Mouse (Mus musculus) limb, embryonic 13.5 days (tissue): ENCODE data around the gene Rptor. TPM values are rescaled to one million over a fixed set of nuclear protein-coding genes. Genes with fewer than 3 reads are reported as not detected.

Experiments
- ATAC-seq: fragments of 200-750 bp; cut with Nextera tagmentation; 2 replicates; pipeline ENCODE4 v1.8.0; 2017; ENCODE audit warnings: low read depth, moderate number of reproducible peaks, moderate TSS enrichment; ENCODE audit not compliant: low FRiP score
- H3K27ac ChIP-seq: fragments of 300-500 bp; sonication (generic); 2 replicates; pipeline ENCODE4 v1.5.1; 2015; ENCODE audit warnings: inconsistent platforms, mild to moderate bottlenecking, moderate library complexity
- H3K27me3 ChIP-seq: fragments of 300-500 bp; sonication (generic); 2 replicates; pipeline ENCODE4 v1.6.1; 2015; ENCODE audit warnings: mild to moderate bottlenecking, inconsistent platforms
- H3K36me3 ChIP-seq: fragments of 300-500 bp; sonication (generic); 2 replicates; pipeline ENCODE4 v1.6.1; 2015; ENCODE audit warnings: inconsistent platforms, mild to moderate bottlenecking, moderate library complexity
- H3K4me1 ChIP-seq: fragments of 300-500 bp; sonication (generic); 2 replicates; pipeline ENCODE4 v1.6.1; 2015; ENCODE audit warnings: inconsistent platforms
- H3K4me2 ChIP-seq: fragments of 300-500 bp; sonication (generic); replicated peaks from 2 replicates; pipeline ENCODE4 v1.6.1; 2015; ENCODE audit warnings: inconsistent platforms, mild to moderate bottlenecking, moderate library complexity
- H3K4me3 ChIP-seq: fragments of 300-500 bp; sonication (generic); 2 replicates; pipeline ENCODE4 v1.5.1; 2015; ENCODE audit warnings: moderate library complexity, mild to moderate bottlenecking, inconsistent platforms
- H3K9ac ChIP-seq: fragments of 300-500 bp; sonication (generic); 2 replicates; pipeline ENCODE4 v1.6.1; 2015; ENCODE audit warnings: mild to moderate bottlenecking, inconsistent platforms
- H3K9me3 ChIP-seq: fragments of 300-500 bp; sonication (generic); 2 replicates; pipeline ENCODE4 v1.6.1; 2016; ENCODE audit warnings: inconsistent platforms
- WGBS: fragments of 180-500 bp; shearing (Covaris S2); methylation state at CpG from one replicate; pipeline ENCODE4 v1.1.7; 2015; 5-methylcytosine and 5-hydroxymethylcytosine counted together
- polyA plus RNA-seq: library from polyadenylated mRNA; unstranded; fragments of >200 nt; fragmentation: Nextera tagmentation; extraction: Ambion mirVana; gene quantifications from 2 replicates; pipeline ENCODE4 v1.2.1, GENCODE M21; 2015

Gene Rptor
- polyA plus RNA-seq, 1 experiment from 2014 or later, result 11.2 TPM

DNA sequence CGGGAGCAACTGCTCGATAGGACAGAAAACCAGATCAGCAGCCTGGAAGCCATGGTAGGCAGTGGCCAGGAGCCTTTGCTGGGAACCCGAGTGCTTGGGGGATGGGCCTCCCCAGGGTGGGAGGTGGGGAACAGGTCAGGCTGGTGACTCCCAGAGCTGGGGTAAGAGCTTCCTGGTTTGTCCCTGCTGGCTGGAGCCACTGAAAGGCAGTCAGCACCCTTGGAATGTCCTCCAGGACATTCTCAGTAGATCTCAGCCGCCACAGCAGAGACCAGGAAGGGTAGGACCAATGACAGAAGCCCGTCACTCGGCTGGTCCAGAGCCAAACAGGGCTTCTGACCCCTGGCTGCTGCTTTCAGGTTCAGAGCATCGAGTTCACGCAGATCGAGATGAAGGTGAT is 313.0 kb downstream of the Rptor start:
- Histone ChIP-seq H3K36me3 (peaks cover 52% of the 10 kb centered on the region), H3K9ac (0 out of 2 replicates have a peak overlapping the region, but pooled peaks have one; percentile 90), H3K4me3 (peak overlapping the region; percentile 70; the same call in 1 of the 2 replicates), H3K4me2 (peak overlapping the region; percentile 99; the same call in 1 of the 2 replicates), H3K9me3 (no peaks in the 10 kb centered on the region), H3K27ac (no peak overlapping the region), H3K4me1 (peaks cover 32% of the 10 kb centered on the region), H3K27me3 (no peaks in the 10 kb centered on the region)
- ATAC-seq, result no peak
- 82% methylated on average over 9 of the region's 9 CpGs for WGBS

DNA sequence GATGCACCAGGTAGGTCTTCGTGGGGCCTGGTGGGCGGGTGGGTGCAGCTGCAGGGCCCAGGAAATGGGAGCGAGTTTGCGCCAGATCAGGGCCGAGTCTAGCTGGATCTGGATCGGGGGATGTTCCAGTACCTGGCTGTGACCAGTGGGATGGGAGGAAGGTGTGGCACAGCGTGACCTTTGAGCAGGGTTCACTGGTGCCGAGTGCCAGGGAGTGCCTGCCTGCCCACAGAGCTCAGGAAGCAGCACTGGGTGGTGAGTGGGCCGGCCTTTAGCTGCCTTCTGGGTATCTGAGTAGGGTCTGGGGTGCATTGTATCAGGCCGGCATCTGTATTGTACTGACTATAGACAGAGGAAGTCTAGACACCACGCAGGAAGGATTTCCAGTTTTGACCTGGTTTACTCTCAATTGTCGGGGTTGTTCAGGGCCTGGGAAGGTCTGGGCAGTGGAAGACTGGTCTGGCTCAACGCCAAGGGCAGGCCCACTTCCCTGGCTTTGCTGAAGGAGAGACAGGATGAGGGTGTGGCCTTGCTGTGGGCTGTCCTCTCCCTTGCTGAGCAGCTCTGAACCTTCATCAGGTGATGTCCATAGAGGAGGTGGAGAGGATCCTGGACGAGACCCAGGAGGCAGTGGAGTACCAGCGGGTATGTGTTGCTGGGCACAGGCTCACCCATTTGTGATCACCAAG is 313.5 kb downstream of the Rptor start:
- Histone ChIP-seq H3K4me3 (no peak overlapping the region), H3K4me1 (peaks cover 32% of the 10 kb centered on the region), H3K9ac (0 out of 2 replicates have a peak overlapping the region, but pooled peaks have one; percentile 90), H3K4me2 (peak overlapping the region; percentile 99; the same call in 1 of the 2 replicates), H3K36me3 (peaks cover 55% of the 10 kb centered on the region), H3K27ac (no peak overlapping the region), H3K9me3 (no peaks in the 10 kb centered on the region), H3K27me3 (no peaks in the 10 kb centered on the region)
- WGBS, result 91% methylated on average over 15 of the region's 15 CpGs
- no peak; the same call in 1 of the 2 replicates for ATAC-seq

DNA sequence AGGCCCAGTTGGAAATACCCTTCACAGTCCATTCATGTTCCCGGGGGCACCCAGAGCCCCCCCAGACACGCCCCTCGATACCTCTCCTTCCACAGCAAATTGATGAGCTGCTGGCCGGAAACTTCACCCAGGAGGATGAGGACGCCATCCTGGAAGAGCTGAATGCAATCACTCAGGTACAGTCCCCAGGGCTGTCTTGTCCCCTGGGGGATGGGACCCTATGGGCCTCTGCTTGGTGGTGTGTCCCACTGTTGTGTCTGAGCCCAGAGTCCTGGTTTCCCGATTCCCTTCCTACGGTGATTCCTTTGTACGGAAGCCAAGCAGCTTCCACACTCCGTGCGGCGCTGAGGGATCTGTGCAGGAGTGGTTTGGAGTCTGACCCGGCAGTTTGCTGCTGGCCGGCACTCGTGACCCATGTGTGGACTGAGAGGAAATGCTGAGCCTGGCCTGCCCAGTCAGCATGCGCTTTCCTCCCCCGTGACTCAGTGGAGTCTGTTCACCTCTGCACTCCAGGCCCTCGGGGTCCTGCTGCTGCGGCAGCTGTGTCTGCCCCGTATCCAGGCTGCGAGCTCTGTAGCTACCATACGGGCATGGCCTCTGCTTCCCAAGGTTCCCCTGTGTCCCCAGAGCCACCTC is 314.2 kb downstream of the Rptor start:
- no peak for ATAC-seq
- Histone ChIP-seq H3K9ac (no peak overlapping the region), H3K27me3 (no peaks in the 10 kb centered on the region), H3K4me1 (peaks cover 32% of the 10 kb centered on the region), H3K4me3 (no peak overlapping the region), H3K36me3 (peaks cover 55% of the 10 kb centered on the region), H3K4me2 (no peak overlapping the region), H3K27ac (no peak overlapping the region), H3K9me3 (no peaks in the 10 kb centered on the region)
- WGBS, result 90% methylated on average over 21 of the region's 21 CpGs

DNA sequence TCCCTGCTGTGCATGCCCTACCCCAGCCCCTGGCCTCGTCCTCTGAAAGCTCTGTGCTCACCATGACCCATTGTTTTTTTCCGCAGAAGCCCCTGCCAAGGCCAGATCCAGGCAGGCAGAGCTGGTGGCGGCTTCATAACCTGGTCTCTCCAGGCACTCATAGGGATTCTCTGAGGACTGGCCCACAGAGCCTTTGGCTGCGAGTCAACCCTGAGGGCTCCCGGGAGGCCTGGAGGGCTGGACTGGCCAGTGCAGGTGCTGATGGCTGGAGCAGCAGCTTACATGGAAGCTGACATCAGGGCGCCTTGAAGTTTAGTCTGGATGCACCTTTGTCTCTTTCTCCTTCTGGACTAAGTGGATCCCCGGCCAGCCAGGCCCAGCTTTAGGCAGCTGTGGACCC is 315.8 kb downstream of the Rptor start:
- 89% methylated on average over 7 of the region's 7 CpGs for WGBS
- no peak for ATAC-seq
- Histone ChIP-seq H3K9me3 (no peaks in the 10 kb centered on the region), H3K27me3 (no peaks in the 10 kb centered on the region), H3K9ac (no peak overlapping the region), H3K4me2 (no peak overlapping the region), H3K4me1 (peaks cover 22% of the 10 kb centered on the region), H3K4me3 (no peak overlapping the region), H3K27ac (no peak overlapping the region), H3K36me3 (peaks cover 55% of the 10 kb centered on the region)

DNA sequence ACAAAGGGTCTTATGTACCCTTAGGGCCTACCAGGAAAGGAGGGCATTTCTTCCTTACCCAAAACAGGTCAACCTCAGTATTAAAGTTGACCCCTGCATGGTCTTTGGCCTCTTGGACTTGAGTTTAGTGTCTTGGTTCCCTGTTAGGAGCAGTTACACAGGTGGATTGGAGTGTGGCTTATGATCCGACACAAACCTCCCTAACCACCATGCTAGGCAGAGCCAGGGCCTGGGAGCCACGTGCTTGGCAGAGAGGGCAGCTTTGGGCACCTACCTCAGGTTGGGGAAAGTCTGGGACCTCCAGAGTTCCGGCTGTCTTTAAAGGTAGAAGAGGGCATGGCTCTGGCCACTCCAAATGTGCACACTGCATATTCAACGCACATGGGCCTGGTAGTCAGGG is 316.7 kb downstream of the Rptor start:
- no peak for ATAC-seq
- 92% methylated on average over 4 of the region's 4 CpGs for whole genome bisulfite sequencing
- Histone ChIP-seq H3K9me3 (no peaks in the 10 kb centered on the region), H3K9ac (no peak overlapping the region), H3K36me3 (peaks cover 55% of the 10 kb centered on the region), H3K4me3 (no peak overlapping the region), H3K4me1 (peaks cover 18% of the 10 kb centered on the region), H3K4me2 (no peak overlapping the region), H3K27me3 (no peaks in the 10 kb centered on the region), H3K27ac (no peak overlapping the region)

DNA sequence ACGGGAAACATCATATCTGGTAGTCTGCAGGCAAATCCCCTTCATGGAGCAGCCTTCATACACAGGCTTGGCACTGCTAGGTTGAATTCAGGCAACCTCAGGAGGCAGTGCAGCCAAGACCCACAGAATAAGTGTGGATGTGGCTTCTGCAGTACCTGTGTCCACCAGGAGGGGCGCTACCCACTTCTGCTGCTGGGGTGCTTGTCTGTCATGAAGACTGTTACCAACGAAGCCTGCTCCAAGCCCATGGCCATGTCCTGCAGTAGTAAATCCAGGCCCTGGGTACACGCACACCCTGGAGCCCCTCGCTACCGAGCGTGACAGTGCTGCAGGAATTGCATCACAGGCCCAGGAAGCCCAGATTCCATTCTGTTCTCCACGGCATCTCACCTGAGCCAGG is 317.2 kb downstream of the Rptor start:
- Histone ChIP-seq H3K4me2 (no peak overlapping the region), H3K36me3 (peaks cover 55% of the 10 kb centered on the region), H3K4me1 (peaks cover 14% of the 10 kb centered on the region), H3K9ac (no peak overlapping the region), H3K27me3 (no peaks in the 10 kb centered on the region), H3K9me3 (no peaks in the 10 kb centered on the region), H3K4me3 (no peak overlapping the region), H3K27ac (no peak overlapping the region)
- 64% methylated on average over 8 of the region's 8 CpGs for WGBS
- ATAC-seq, result no peak

DNA sequence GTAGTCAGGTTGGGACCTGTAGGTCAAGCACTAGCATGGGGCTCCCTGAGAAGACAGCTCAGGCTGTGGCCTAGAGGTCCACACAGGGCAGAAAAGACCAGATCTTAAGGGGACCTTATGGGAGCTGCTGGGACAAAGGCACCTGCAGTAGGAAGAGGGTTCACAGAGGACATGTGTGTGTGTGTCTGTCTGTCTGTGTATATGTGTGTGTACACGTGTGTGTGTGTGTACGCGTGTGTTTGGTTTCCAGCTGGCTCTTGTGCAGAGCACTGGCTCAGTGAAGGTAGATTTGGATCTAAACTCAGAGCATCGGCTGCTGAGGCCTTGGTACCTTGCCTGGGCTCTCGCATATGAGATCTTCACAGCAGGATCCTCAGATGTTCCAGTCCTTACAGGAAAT is 318.0 kb downstream of the Rptor start:
- Histone ChIP-seq H3K9ac (no peak overlapping the region), H3K4me2 (no peak overlapping the region), H3K4me3 (no peak overlapping the region), H3K27ac (no peak overlapping the region), H3K27me3 (no peaks in the 10 kb centered on the region), H3K36me3 (peaks cover 53% of the 10 kb centered on the region), H3K4me1 (peaks cover 6% of the 10 kb centered on the region; the same call in 1 of the 2 replicates), H3K9me3 (no peaks in the 10 kb centered on the region)
- WGBS, result 92% methylated on average over 5 of the region's 5 CpGs
- no peak for ATAC-seq

DNA sequence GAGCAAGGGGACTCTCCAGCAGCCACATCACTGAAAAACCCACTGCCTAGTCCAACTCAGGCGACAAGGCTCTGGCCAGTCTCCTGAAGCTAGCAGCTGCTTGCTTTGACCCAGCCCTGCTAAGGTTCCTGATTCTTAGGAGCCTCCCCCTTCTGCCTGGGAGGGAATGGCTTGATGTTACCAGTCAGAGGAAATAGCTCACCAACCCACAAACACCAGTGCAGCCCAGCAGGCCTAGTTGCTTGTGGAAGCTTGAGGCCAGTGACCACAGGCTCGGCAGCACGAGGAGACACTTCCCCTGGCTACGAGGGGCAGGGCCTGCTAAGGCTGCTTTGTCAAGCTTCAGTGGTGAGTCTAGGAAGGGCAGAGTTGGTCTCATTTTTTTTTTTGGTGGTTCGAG is 322.5 kb downstream of the Rptor start:
- ATAC-seq, result no peak
- Histone ChIP-seq H3K4me3 (no peak overlapping the region), H3K4me1 (no peaks in the 10 kb centered on the region), H3K27ac (0 out of 2 replicates have a peak overlapping the region, but pooled peaks have one; percentile 39), H3K9ac (no peak overlapping the region), H3K36me3 (peaks cover 8% of the 10 kb centered on the region; the same call in 1 of the 2 replicates), H3K4me2 (no peak overlapping the region), H3K27me3 (no peaks in the 10 kb centered on the region), H3K9me3 (no peaks in the 10 kb centered on the region)
- 67% methylated on average over 5 of the region's 5 CpGs for WGBS

DNA sequence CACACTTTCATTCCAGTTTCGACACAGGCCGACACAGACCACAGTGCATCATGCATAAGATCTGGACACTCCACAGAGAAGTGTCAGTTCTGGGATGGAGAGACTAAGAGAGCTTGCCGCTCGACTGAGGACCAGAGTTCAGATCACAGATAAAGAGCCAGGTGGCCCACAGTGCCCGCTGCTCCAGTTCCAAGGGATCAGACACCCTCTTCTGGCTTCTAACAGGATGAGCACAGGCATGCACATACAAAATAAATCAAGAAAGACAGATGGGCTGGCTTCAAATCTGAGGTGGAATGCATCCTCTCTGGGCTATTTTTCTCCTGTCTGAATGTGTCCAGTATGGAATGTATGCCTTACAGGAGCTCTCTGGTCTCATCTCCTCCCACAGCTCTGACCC is 324.1 kb downstream of the Rptor start:
- no peaks in the 10 kb centered on the region for H3K36me3 ChIP-seq
- peaks cover 4% of the 10 kb centered on the region; the same call in 1 of the 2 replicates for H3K9me3 ChIP-seq
- no peak for ATAC-seq
- no peak overlapping the region for H3K27ac ChIP-seq
- no peaks in the 10 kb centered on the region for H3K27me3 ChIP-seq
- no peaks in the 10 kb centered on the region for H3K4me1 ChIP-seq
- no peak overlapping the region for H3K4me2 ChIP-seq
- H3K9ac ChIP-seq, result no peak overlapping the region
- 77% methylated on average over 5 of the region's 5 CpGs for WGBS
- no peak overlapping the region for H3K4me3 ChIP-seq

DNA sequence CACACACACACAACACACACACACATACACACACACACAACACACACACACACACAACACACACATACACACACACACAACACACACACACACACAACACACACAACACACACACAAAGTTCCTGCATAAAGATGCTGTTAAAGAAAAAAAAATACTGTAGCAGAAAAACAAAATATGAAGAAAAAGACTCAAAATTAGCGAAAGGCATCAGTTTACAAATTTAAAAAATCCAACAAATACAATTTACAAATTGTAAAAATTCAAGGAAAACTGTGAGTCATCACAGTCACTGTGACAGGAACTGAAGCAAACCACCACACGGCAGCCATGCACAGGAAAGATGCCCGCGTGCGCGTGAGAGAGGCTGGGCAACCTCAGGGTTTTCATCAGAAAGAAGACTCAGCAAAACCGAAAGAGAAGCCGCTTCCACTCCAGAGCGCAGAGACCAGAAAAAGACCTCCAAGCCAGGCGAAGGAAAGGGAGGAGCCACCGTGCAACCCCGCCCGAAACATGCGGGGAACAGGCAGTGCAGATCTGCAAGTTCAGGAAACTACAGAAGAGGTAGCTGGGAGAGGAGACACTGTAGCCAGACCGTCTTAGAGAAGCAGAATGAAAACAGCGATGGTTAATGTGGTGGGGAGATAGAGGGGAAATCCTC is 325.4 kb downstream of the Rptor start:
- H3K27ac ChIP-seq, result no peak overlapping the region
- H3K9me3 ChIP-seq, result peaks cover 4% of the 10 kb centered on the region; the same call in 1 of the 2 replicates
- no peak overlapping the region for H3K4me2 ChIP-seq
- no peak for ATAC-seq
- no peak overlapping the region for H3K9ac ChIP-seq
- WGBS, result 69% methylated on average over 16 of the region's 16 CpGs
- H3K4me1 ChIP-seq, result peaks cover 10% of the 10 kb centered on the region; the same call in 1 of the 2 replicates
- no peak overlapping the region for H3K4me3 ChIP-seq
- no peaks in the 10 kb centered on the region for H3K27me3 ChIP-seq
- no peaks in the 10 kb centered on the region for H3K36me3 ChIP-seq

DNA sequence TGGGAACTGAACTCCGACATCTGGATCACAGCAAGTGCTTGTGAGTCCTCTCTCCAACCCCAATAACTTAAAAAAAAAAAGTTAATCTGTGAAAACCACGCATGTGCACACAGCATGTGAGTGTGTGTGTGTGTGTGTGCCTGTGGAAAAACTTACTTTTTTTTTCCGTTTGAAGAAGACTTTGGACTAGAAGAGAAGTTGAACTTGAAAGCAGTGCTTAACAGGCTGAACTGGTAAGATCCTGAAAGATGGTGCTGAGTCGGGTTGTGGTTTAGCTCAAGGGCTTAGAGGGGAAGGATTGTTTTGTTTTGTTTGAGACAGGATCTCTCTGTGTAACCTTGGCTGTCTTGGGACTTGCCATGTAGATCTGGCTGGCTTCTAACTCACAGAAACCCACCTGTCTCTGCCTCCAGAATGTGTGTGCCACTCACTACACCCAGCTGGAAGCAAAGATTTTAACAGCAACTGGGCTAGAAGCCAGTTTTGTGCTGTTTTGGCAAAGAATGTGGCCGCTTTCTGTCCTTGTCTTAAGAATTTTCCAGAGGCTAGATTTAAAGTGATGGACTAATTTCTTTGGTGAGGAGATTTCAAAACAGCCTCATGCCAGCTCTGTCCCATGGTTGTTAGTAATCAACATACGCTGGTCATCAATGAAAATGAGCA is 327.0 kb downstream of the Rptor start:
- Histone ChIP-seq H3K27me3 (no peaks in the 10 kb centered on the region), H3K4me3 (no peak overlapping the region), H3K9ac (no peak overlapping the region), H3K4me1 (peaks cover 18% of the 10 kb centered on the region), H3K9me3 (peaks cover 4% of the 10 kb centered on the region; the same call in 1 of the 2 replicates), H3K27ac (no peak overlapping the region), H3K36me3 (no peaks in the 10 kb centered on the region), H3K4me2 (no peak overlapping the region)
- WGBS, result 80% methylated on average over 6 of the region's 6 CpGs
- no peak for ATAC-seq

DNA sequence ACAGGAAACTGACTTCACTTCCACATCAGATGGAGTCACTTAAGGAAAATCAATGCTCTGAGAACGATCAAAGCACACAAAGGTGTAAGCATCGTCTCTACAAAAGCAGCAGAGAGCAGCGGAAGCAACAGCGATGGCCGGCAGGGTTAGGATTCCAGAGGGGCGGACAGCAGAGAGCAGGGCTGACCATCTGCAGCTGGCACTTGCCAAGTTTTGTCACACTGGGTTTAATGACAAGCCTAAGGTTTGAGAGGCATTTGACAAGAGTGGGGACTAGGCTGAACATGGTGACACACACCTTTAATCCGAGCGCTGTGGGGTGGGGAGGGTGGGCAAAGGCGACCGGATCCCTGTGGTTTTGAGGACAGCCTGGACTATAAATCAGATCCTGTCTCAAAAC is 329.1 kb downstream of the Rptor start:
- 64% methylated on average over 10 of the region's 10 CpGs for WGBS
- Histone ChIP-seq H3K27me3 (no peaks in the 10 kb centered on the region), H3K27ac (no peak overlapping the region), H3K9ac (no peak overlapping the region), H3K4me3 (no peak overlapping the region), H3K36me3 (no peaks in the 10 kb centered on the region), H3K4me1 (peaks cover 35% of the 10 kb centered on the region), H3K9me3 (peaks cover 4% of the 10 kb centered on the region; the same call in 1 of the 2 replicates), H3K4me2 (no peak overlapping the region)
- no peak for ATAC-seq
